Mouse (Mus musculus) lung, adult 2 months (tissue): ENCODE measurements around the gene Zfp992. TPM values are rescaled to one million over a fixed set of nuclear protein-coding genes. Genes with fewer than 3 reads are reported as not detected.
"Not testable (repeated sequence)": the region's sequence is repeated elsewhere in the genome, so short reads cannot be mapped to it uniquely, and the experiment has no call there.

Experiments used
- DNase-seq: peaks from one replicate; pipeline ENCODE4 v3.0.0; 2022
- H3K4me1 ChIP-seq: fragments of 200-500 bp; 2 replicates; pipeline ENCODE4 v1.6.1; 2011; ENCODE audit warnings: low read length; ENCODE audit not compliant: control insufficient read depth, insufficient read depth
- H3K4me3 ChIP-seq: fragments of 200-500 bp; replicated peaks from 2 replicates; pipeline ENCODE3; 2011; ENCODE audit warnings: low read depth, mild to moderate bottlenecking, control low read depth, low read length; ENCODE audit errors: extremely low read depth
- CTCF ChIP-seq: fragments of 200-500 bp; IDR thresholded peaks from 2 replicates; pipeline ENCODE4 v1.5.1; 2011; ENCODE audit warnings: mild to moderate bottlenecking, low read length, control low read depth; ENCODE audit not compliant: insufficient read depth
- POLR2A ChIP-seq: fragments of 200-500 bp; IDR thresholded peaks from 2 replicates; pipeline ENCODE4 v1.6.1; 2011; ENCODE audit warnings: low read depth, mild to moderate bottlenecking, control low read depth, low read length, borderline replicate concordance; ENCODE audit errors: extremely low read depth
- WGBS: fragments of 180-500 bp; shearing (Covaris S2); methylation state at CpG from one replicate; pipeline ENCODE4 v1.1.7; 2018; 5-methylcytosine and 5-hydroxymethylcytosine counted together
- polyA plus RNA-seq: library from polyadenylated mRNA; depleted of rRNA; stranded (reverse); fragments of >200 nt; gene quantifications from 2 replicates; pipeline ENCODE4 v1.2.3, GENCODE M21; 2012

Zfp992 gene
- polyA plus RNA-seq, 1 experiment = 0.39 TPM

GRCm38 (mm10) chr4:146483571-146484280, 34.9 kb downstream of the Zfp992 start:
- WGBS = 67% methylated on average over 13 of the region's 13 CpGs
- not testable (repeated sequence) for H3K4me3 ChIP-seq, H3K4me1 ChIP-seq, DNase-seq

- H3K4me1 ChIP-seq, H3K4me3 ChIP-seq, DNase-seq: not testable (repeated sequence)
Measured at GRCm38 (mm10) chr4:146484676-146485075, 35.9 kb downstream of the Zfp992 start.

DNA sequence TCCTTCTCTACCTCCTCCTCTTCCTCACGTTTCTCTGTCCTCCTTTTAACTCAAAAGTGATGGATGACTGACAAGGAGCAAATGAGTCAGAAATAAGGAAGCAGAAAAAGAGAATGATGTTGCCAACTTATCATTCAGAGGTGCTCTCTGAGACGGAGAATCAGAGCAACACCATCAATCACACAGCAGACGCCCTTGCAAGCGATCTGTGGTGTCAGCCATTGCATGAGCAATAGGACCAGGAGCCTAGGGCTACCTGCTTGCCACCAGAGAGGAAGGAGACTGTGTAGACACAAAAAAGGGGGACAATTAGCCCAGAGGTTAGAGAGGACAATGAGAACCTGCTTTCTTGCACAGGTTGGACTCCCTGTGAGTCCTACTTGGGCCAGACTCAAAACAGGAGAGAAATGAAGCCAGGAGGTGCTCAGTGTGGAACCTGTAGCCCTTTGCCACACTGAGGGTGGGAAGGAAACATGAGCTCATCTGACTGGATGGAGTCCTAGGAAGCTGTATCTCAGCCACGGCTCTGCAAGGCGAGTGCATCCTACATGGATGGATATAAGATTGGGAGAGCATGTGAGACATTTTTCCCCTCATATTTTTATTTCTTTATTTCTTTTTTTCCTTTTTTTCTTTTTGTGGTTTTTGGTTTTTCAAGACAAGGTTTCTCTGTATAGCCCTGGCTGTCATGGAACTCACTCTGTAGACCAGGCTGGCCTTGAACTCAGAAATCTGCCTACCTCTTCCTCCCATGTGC, 36.5 kb downstream of the Zfp992 start:
- H3K4me3 ChIP-seq, DNase-seq, H3K4me1 ChIP-seq: not testable (repeated sequence)
- 60% methylated on average over 6 of the region's 6 CpGs for WGBS

- WGBS = 62% methylated on average over 1 of the region's 1 CpGs
- not testable (repeated sequence) for DNase-seq, H3K4me1 ChIP-seq, H3K4me3 ChIP-seq
Measured at GRCm38 (mm10) chr4:146486753-146487152, 37.9 kb downstream of the Zfp992 start.

DNA sequence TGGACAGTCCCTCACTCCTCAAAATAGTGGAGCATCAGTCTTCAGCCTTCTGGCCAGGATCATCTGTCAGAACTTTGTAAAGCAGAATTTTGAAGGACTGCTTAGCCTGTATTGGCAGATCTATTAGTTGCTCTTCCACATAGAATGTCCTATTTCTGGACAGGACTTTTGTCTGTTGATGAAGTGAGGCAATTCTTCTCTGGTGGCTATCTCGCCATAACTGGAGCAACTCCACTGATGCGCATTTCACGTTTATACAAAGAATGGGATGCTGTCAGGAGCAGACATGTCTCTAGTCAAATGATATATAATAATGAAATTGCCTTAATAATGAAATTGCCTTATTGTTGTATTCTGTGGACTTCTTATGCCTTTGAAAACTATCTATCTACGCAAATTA, 40.4 kb downstream of the Zfp992 start:
- WGBS = 69% methylated on average over 4 of the region's 4 CpGs

GRCm38 (mm10) chr4:146491993-146492392, 43.2 kb downstream of the Zfp992 start:
- not testable (repeated sequence) for H3K4me3 ChIP-seq, DNase-seq, H3K4me1 ChIP-seq
- 74% methylated on average over 1 of the region's 1 CpGs for WGBS

More for the DNA sequence above, 40.4 kb downstream of the Zfp992 start:
- not testable (repeated sequence) for H3K4me1 ChIP-seq, DNase-seq, H3K4me3 ChIP-seq

DNA sequence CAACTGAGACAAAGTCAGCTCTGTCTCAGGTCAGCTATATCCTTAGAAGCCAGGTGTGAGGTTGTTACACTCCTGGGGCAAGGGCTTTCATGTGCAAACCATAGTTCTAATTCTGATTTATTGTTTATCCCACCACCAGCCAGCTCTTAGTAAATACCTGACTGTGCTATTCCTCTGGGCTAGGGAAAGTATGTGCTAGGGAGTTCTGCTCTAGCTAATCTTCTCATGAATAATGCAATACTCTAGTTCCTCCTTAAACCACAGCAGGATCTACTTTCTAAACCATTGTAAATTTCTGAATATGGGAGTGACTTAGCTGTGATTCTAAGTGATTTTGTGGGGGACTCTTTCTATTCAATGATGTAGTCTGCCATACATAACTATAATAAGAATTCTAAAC, 43.6 kb downstream of the Zfp992 start:
- DNase-seq = no peak
- H3K4me3 ChIP-seq = no peak overlapping the region
- TF ChIP-seq CTCF (no peak), POLR2A (no peak)
- H3K4me1 ChIP-seq = no peaks in the 10 kb centered on the region

DNA sequence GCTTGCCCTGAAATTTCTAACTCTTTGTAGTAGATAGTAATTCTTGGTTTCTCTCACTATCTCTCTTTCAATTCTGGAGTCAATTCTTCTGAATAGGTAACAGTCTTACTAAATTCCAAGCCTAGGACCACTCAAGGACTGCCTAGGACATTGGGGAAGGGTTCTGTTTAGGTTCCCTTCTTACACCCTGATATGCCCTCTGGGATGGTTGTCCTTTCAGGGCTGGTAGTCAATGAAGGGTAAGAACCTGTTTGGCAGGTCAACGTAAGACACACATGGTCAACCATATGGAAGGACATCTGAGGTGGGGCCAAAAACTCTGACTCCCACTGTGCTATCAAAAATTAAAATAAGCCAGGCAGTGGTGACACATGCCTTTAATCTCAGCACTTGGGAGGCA, 44.0 kb downstream of the Zfp992 start:
- H3K4me1 ChIP-seq = no peaks in the 10 kb centered on the region
- WGBS = 39% methylated on average over 1 of the region's 1 CpGs
- TF ChIP-seq CTCF (no peak), POLR2A (no peak)
- no peak for DNase-seq
- H3K4me3 ChIP-seq = no peak overlapping the region

GRCm38 (mm10) chr4:146493319-146493907, 44.6 kb downstream of the Zfp992 start:
- H3K4me1 ChIP-seq, H3K4me3 ChIP-seq, DNase-seq: not testable (repeated sequence)
- WGBS = 82% methylated on average over 6 of the region's 6 CpGs

DNA sequence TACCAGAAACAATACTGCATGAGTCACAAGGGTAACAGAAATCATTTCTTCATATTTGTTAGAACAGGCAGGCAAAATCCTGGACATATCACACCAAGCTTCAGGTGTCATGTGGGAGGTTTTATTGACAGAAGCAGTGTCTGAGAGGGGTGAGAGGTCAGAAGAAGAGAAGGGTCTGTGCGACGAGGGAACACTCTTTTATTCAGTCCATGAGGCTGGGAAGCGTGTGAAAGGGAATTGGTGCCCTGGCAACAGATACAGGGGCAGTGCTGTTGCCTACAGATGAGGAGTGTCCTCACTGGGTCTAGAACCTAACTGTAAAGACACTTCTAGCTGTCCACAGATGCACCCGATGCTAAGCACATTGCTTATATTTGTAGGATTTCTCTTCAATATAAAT, 46.2 kb downstream of the Zfp992 start:
- TF ChIP-seq POLR2A = no peak
- TF ChIP-seq CTCF = no peak
- no peak for DNase-seq
- Histone ChIP-seq H3K4me3 (no peak overlapping the region), H3K4me1 (no peaks in the 10 kb centered on the region)
- 56% methylated on average over 4 of the region's 4 CpGs for WGBS

- not testable (repeated sequence) for DNase-seq, H3K4me3 ChIP-seq, H3K4me1 ChIP-seq
- WGBS = 75% methylated on average over 9 of the region's 9 CpGs
Measured at GRCm38 (mm10) chr4:146497695-146498275, 49.0 kb downstream of the Zfp992 start.

GRCm38 (mm10) chr4:146501727-146502126, 52.9 kb downstream of the Zfp992 start, which contains the start of gene Zfp981:
Zfp981 (plus strand) TSS chr4:146502027.
- 80% methylated on average over 4 of the region's 4 CpGs for WGBS
- not testable (repeated sequence) for DNase-seq, H3K4me3 ChIP-seq, H3K4me1 ChIP-seq

GRCm38 (mm10) chr4:146509029-146509428, 60.2 kb downstream of the Zfp992 start:
- 93% methylated on average over 22 of the region's 24 CpGs for WGBS
- H3K4me3 ChIP-seq, H3K4me1 ChIP-seq, DNase-seq: not testable (repeated sequence)

DNA sequence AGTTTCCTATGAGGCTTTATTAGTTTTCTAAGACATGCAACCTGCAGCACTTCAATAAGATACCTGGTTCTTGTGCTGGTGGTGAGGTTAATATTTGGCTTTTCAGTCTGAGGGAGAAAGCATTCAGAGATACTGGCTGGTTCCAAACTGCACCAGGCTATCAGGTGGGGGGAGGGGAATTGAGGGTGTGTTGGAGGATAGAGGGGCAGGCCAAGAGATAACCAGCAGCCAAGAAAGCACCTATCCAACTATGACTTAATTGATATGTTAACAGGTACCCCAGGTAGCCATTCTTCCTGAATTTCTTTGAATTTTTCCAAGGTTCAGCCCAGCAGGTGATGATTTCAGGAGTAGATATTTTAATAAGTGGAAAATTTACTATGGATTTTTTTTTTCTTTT, 63.0 kb downstream of the Zfp992 start:
- not testable (repeated sequence) for H3K4me3 ChIP-seq

More for the DNA sequence above, 63.0 kb downstream of the Zfp992 start:
- H3K4me1 ChIP-seq, DNase-seq: not testable (repeated sequence)
